Mouse (Mus musculus) liver, embryonic 11.5 days (tissue): ENCODE results near the gene Fyb. TPM values are rescaled to one million over a fixed set of nuclear protein-coding genes. Genes with fewer than 3 reads are reported as not detected.

ENCODE experiments used
- ATAC-seq: fragments of 200-750 bp; cut with Nextera tagmentation; replicated peaks from 2 replicates; pipeline ENCODE4 v1.8.0; 2017; ENCODE audit warnings: moderate number of reproducible peaks, mild to moderate bottlenecking, moderate TSS enrichment, moderate library complexity; ENCODE audit not compliant: low FRiP score
- DNase-seq: peaks from one replicate; pipeline ENCODE4 v3.0.0-alpha.2; 2017; ENCODE audit warnings: low spot score
- H3K27ac ChIP-seq: fragments of 300-500 bp; sonication (generic); 2 replicates; pipeline ENCODE4 v1.5.1; 2014; ENCODE audit warnings: mild to moderate bottlenecking, low read depth, low read length, control low read depth
- H3K27me3 ChIP-seq: fragments of 300-500 bp; sonication (generic); replicated peaks from 2 replicates; pipeline ENCODE4 v1.6.1; 2014; ENCODE audit warnings: low read length, mixed read lengths; ENCODE audit not compliant: control insufficient read depth, insufficient read depth
- H3K36me3 ChIP-seq: fragments of 300-500 bp; sonication (generic); 2 replicates; pipeline ENCODE4 v1.6.1; 2014; ENCODE audit warnings: mild to moderate bottlenecking, low read length, moderate library complexity, mixed read lengths; ENCODE audit not compliant: control insufficient read depth, insufficient read depth
- H3K4me1 ChIP-seq: fragments of 300-500 bp; sonication (generic); replicated peaks from 2 replicates; pipeline ENCODE4 v1.6.1; 2014; ENCODE audit warnings: low read length, mixed read lengths; ENCODE audit not compliant: control insufficient read depth, insufficient read depth
- H3K4me2 ChIP-seq: fragments of 300-500 bp; sonication (generic); 2 replicates; pipeline ENCODE4 v1.6.1; 2014; ENCODE audit warnings: mild to moderate bottlenecking, control low read depth, moderate library complexity
- H3K4me3 ChIP-seq: fragments of 300-500 bp; sonication (generic); 2 replicates; pipeline ENCODE4 v1.5.1; 2014; ENCODE audit warnings: low read depth, low read length, control low read depth
- H3K9ac ChIP-seq: fragments of 300-500 bp; sonication (generic); 2 replicates; pipeline ENCODE4 v1.6.1; 2014; ENCODE audit warnings: low read depth, low read length, control low read depth
- H3K9me3 ChIP-seq: fragments of 300-500 bp; sonication (generic); 2 replicates; pipeline ENCODE4 v1.6.1; 2016; ENCODE audit warnings: low read length, inconsistent platforms, mixed read lengths; ENCODE audit not compliant: control insufficient read depth
- WGBS: fragments of 180-500 bp; shearing (Covaris S2); extraction: QIAGEN DNeasy Blood & Tissue Kit; methylation state at CpG from one replicate; pipeline ENCODE4 v1.1.7; 2014; 5-methylcytosine and 5-hydroxymethylcytosine counted together
- polyA plus RNA-seq: library from polyadenylated mRNA; unstranded; fragments of >200 nt; fragmentation: Nextera tagmentation; extraction: Ambion mirVana; gene quantifications from 2 replicates; pipeline ENCODE4 v1.2.1, GENCODE M21; 2014

The Fyb gene
- polyA plus RNA-seq, 1 experiment from 2014 or later: 38.7 TPM

DNA sequence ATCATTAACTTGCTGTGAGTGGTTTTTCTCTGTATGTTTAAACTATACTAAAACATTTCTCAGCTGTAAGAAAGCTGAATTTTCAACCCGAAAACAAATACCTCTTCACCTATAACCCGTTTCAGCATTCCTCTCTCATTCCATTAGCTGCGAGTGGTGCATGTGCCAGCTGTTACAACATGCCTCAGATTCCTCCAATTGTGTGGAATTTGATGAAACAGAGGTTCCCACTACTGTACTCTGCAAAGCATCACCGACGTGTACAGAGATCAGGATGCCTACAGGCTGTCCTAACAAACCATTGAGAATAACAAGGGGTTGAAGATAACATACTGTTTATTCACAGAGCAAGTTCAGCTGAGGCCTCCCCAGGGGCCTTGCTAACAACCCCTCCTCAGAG lies 143.4 kb downstream of the Fyb start:
- H3K27me3 ChIP-seq: no peaks in the 10 kb centered on the region
- H3K27ac ChIP-seq: no peak overlapping the region
- H3K9me3 ChIP-seq: no peaks in the 10 kb centered on the region
- H3K4me2 ChIP-seq: no peak overlapping the region
- H3K4me3 ChIP-seq: no peak overlapping the region
- WGBS: 48% methylated on average over 5 of the region's 5 CpGs
- peaks cover 13% of the 10 kb centered on the region for H3K4me1 ChIP-seq
- DNase-seq (no peak), ATAC-seq (0 out of 2 replicates have a peak, but pooled peaks have one; percentile 12)
- H3K36me3 ChIP-seq: no peaks in the 10 kb centered on the region
- H3K9ac ChIP-seq: no peak overlapping the region

DNA sequence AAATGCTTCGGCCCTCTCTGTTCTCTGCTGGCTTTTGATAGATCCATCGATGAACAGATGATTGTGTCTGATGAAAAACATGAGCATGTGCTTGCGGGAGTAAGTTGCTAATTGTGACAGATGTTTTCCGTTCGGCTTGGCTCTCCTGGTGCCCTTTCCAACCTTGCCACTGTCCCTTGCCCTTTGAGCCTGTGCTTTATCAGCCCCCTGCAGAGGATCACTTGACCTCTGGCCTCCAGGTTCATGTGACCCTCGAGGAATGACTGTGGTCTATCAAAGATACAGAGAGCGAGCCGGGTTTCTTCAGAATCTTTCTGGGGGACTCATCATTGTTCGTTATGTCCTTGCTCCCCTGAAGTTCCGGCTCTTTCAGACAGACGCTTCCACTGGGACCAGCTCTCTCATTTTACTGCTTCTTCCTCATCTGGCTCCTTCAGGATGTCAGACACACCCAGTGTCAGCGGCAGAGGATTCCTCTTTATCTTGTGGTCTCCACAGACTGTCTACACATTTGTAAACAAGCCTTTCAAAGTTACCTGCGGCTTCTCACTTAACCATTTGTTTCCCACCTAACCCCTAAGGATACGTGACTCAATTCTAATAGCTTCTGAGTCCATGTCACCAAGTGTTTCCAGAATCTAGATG lies 146.3 kb downstream of the Fyb start:
- Histone ChIP-seq H3K4me3 (no peak overlapping the region), H3K4me2 (peak overlapping the region; percentile 27), H3K9me3 (no peaks in the 10 kb centered on the region), H3K36me3 (no peaks in the 10 kb centered on the region), H3K27me3 (no peaks in the 10 kb centered on the region), H3K27ac (no peak overlapping the region), H3K9ac (0 out of 2 replicates have a peak overlapping the region, but pooled peaks have one; percentile 20), H3K4me1 (peaks cover 13% of the 10 kb centered on the region)
- ATAC-seq (peak; percentile 60), DNase-seq (no peak)
- WGBS: 24% methylated on average over 14 of the region's 14 CpGs

DNA sequence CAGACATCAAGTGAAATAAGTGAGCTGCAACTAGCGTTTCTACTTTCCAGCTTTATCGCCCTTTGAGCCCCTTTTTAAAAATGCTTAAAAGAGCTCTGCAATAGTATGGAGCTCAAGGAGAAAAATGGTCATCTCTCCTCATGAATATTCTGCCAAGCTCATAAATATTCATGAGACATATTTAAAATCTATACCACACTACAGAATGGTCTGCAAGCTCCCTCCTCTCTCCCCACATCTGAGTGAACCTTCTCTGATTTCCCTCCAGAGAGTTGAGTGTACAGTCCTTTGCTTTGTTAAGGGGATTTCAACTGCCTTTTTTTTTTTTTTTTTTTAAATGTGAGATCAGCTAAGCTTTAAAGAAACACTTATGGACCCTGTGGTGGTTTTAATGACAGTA lies 155.8 kb downstream of the Fyb start:
- H3K9me3 ChIP-seq: no peaks in the 10 kb centered on the region
- no peak overlapping the region for H3K9ac ChIP-seq
- no peak overlapping the region for H3K4me3 ChIP-seq
- no peaks in the 10 kb centered on the region for H3K4me1 ChIP-seq
- DNase-seq: no peak
- 77% methylated on average over 2 of the region's 2 CpGs for WGBS
- H3K36me3 ChIP-seq: no peaks in the 10 kb centered on the region
- ATAC-seq: no peak
- no peak overlapping the region for H3K27ac ChIP-seq
- H3K4me2 ChIP-seq: no peak overlapping the region
- no peaks in the 10 kb centered on the region for H3K27me3 ChIP-seq

DNA sequence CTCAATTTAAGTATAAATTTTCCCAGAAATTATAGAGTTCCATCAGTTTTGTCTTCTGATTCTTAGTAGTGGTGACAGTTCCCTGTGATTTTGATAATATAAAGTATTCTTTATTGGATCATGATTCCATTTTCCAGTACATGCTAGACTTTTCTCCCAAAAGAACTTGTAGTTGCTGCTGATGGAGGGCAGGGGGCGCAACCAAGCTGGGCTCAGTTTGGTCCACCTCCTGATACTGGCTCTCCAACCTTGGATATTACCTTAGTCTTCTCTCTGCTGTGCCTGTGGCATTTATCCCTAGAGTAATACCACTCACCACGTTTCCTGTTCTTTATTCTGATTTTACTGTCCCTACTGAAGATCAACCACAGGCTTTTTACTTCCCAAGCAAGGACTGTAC lies 179.5 kb downstream of the Fyb start:
- H3K27me3 ChIP-seq: no peaks in the 10 kb centered on the region
- DNase-seq (no peak), ATAC-seq (no peak)
- H3K9ac ChIP-seq: no peak overlapping the region
- H3K4me2 ChIP-seq: no peak overlapping the region
- peaks cover 7% of the 10 kb centered on the region for H3K4me1 ChIP-seq
- no peaks in the 10 kb centered on the region for H3K9me3 ChIP-seq
- H3K4me3 ChIP-seq: no peak overlapping the region
- H3K36me3 ChIP-seq: no peaks in the 10 kb centered on the region
- 63% methylated on average over 2 of the region's 2 CpGs for WGBS
- H3K27ac ChIP-seq: no peak overlapping the region

DNA sequence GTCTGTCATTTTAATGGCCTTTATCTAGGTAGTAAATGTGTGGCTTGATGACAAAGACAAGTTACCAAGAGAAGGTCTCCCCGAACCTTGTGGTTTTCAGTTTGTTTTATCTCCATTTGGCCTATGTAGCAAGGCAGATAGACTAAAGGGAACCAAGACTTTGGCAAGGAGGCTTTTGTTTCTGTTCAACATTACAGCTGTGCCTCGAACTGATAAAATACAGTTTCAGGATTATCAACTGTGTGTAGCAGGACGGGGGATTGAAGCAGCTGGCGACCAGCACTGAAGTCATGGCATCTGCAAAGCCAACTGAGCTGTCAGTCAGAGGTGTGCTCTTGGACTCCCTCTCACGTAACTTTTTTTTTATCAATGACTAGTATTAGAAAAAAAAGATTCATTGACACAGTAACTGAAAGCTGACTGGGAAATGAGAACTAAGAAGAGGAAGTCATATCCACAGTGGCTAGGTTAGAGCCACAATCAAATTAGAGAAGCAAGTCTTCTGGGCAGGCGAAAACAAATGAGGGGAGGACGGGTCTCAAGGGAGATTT lies 182.8 kb downstream of the Fyb start:
- peak; percentile 82 for ATAC-seq
- no peaks in the 10 kb centered on the region for H3K36me3 ChIP-seq
- H3K4me2 ChIP-seq: peak overlapping the region; percentile 51
- peak overlapping the region; percentile 56 for H3K27ac ChIP-seq
- H3K9me3 ChIP-seq: no peaks in the 10 kb centered on the region
- 21% methylated on average over 7 of the region's 7 CpGs for WGBS
- H3K27me3 ChIP-seq: no peaks in the 10 kb centered on the region
- H3K4me1 ChIP-seq: peaks cover 15% of the 10 kb centered on the region
- H3K9ac ChIP-seq: no peak overlapping the region
- DNase-seq: no peak
- no peak overlapping the region for H3K4me3 ChIP-seq

DNA sequence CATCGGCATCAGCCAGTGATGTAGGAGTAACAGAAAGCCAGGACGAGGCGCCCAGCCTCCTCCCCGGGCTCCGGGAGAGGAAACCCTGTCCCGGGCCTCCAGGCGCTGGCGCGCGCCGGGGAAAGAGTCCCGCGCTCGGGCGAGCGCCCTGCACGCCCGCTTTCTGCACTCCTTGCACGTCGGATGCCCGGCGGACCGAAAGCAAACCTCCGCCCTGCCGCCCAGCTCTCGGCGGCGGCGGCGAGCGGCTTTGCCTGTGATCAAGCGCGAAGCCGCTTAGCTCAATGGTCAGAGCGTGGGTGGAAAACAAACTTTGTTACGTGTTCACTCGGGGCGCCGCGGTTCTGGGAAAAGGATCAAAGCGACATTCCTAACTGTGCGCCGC lies 184.9 kb downstream of the Fyb start:
- Histone ChIP-seq H3K9me3 (no peaks in the 10 kb centered on the region), H3K4me2 (peak overlapping the region; percentile 69), H3K36me3 (no peaks in the 10 kb centered on the region), H3K4me1 (peaks cover 26% of the 10 kb centered on the region), H3K27me3 (no peaks in the 10 kb centered on the region), H3K4me3 (peak overlapping the region; percentile 94), H3K9ac (peak overlapping the region; percentile 96), H3K27ac (peak overlapping the region; percentile 93)
- under 1% methylated on average over 43 of the region's 43 CpGs for WGBS
- ATAC-seq (peak; percentile 35), DNase-seq (peak; percentile 83)

DNA sequence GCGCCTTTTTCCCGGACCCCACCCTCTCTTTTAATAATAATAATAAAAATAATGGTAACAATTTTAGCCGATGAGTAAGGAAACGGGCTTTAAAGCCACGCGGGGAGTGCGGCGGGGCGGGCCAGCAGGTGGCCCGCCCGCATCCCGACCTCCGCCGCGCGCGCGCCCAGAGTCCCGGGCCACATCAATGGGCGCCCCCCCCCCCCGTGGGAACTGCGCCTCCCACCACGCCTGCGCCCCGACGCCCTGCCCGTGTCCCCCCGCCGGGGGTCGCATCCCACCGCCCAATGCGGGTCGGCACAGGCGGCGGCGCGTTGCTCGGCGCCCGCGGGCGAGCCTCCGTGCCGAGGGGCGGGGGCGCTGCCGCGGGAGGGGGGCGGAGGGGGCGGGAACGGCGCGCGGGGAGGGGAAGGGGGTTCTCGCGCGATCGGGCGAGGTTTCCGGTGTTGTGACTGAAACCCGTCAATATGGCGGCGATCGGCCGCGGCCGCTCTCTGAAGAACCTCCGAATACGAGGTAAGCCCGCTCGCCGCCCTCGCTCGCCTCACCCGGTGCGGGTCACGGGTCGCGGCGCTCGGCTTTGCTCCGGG lies 185.4 kb downstream of the Fyb start, which contains the start of gene Rictor:
TSS of gene Rictor (plus strand) at position 444 of the 590 bp plus-strand sequence.
- Histone ChIP-seq H3K9ac (peak within 1 kb of the TSS; percentile 96), H3K36me3 (no peaks in the 10 kb centered on the region), H3K4me2 (peak within 1 kb of the TSS; percentile 69), H3K4me1 (peaks cover 31% of the 10 kb centered on the region), H3K4me3 (peak within 1 kb of the TSS; percentile 94), H3K9me3 (no peaks in the 10 kb centered on the region), H3K27ac (peak within 1 kb of the TSS; percentile 93), H3K27me3 (no peaks in the 10 kb centered on the region)
- under 1% methylated on average over 48 of the region's 82 CpGs for WGBS
- ATAC-seq (peak; percentile 76), DNase-seq (peak; percentile 90)

DNA sequence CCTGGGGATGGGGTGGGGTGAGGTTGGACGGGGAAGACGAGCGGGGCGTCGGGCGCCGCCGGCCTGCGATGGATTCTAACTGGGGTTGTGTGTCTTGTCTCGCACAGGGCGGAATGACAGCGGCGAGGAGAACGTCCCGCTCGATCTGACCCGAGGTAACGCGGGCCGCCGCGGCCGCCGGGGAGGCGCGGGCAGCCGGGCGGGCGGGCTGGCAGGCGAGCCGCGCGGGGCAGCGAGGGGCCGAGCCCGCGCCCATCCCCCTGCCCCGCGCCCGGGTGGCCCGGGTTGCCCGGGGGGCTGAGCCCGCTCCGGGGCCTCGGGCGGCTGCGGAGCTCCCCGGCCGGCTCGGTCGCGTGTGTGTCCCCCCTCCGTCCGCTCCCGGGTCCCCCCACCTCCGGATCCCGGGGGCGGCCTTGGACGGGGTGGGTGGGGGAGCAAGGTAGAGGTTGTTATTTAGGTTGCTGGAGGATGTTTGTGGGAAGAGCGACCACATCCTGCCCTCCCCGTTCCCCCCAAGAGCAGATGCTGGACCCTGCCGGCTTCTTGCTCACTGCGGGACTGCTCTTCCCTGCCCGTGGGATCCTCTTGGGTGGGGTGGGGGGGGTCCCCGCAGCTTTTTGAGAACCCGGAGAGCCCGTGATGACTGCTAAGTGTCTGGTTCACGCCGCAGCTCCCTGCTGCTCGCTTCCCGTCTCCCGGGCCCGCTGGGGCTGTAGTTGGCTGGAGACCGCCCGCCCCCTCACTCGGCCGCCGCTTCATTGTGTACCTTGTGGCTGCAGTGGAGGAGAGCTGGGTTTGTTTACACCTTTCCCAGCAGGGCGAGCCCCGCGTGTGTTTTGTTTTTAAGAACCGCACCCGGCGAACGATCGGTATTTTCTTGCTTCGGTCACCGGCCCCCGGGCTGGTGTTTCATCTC lies 186.1 kb downstream of the Fyb start:
- peak overlapping the region; percentile 96 for H3K9ac ChIP-seq
- DNase-seq: peak; percentile 64
- H3K4me1 ChIP-seq: peaks cover 39% of the 10 kb centered on the region
- H3K27ac ChIP-seq: peak overlapping the region; percentile 93
- H3K27me3 ChIP-seq: no peaks in the 10 kb centered on the region
- H3K9me3 ChIP-seq: no peaks in the 10 kb centered on the region
- H3K4me2 ChIP-seq: peak overlapping the region; percentile 69
- under 1% methylated on average over 78 of the region's 89 CpGs for WGBS
- peak overlapping the region; percentile 94 for H3K4me3 ChIP-seq
- no peaks in the 10 kb centered on the region for H3K36me3 ChIP-seq
- peak; percentile 39 for ATAC-seq
